Mouse (Mus musculus): Measurements from ENCODE around the gene Fgd5.
"Not testable (repeated sequence)": the region's sequence is repeated elsewhere in the genome, so short reads cannot be mapped to it uniquely, and the experiment has no call there.

Fgd5 gene

GRCm38 (mm10) chr6:92067146-92067790 lies 88.6 kb downstream of the Fgd5 start:
- peak; percentile 87 for DNase-seq (ENCODE audit: low read depth)

GRCm38 (mm10) chr6:92071121-92071839 lies 92.6 kb downstream of the Fgd5 start:
- peak; percentile 23 for DNase-seq (ENCODE audit: low read depth)

- no peak for DNase-seq (ENCODE audit: low read depth)
Observed at GRCm38 (mm10) chr6:92080730-92081129, 102.1 kb downstream of the Fgd5 start.

- DNase-seq (ENCODE audit: low read depth): no peak
Observed at GRCm38 (mm10) chr6:92082756-92083155, 104.1 kb downstream of the Fgd5 start.

GRCm38 (mm10) chr6:92084932-92085331 lies 106.3 kb downstream of the Fgd5 start:
- DNase-seq (ENCODE audit: low read depth): no peak

- not testable (repeated sequence) for DNase-seq (ENCODE audit: low read depth)
Observed at GRCm38 (mm10) chr6:92089141-92089540, 110.5 kb downstream of the Fgd5 start.

GRCm38 (mm10) chr6:92089982-92090381 lies 111.3 kb downstream of the Fgd5 start:
- DNase-seq (ENCODE audit: low read depth): no peak

- peak; percentile 36 for DNase-seq (ENCODE audit: low read depth)
Observed at GRCm38 (mm10) chr6:92090497-92090896, 111.8 kb downstream of the Fgd5 start.

GRCm38 (mm10) chr6:92091130-92091591 lies 112.5 kb downstream of the Fgd5 start, which contains the start of gene Nr2c2:
TSS of gene Nr2c2 (plus strand) at chr6:92091390.
- peak; percentile 88 for DNase-seq (ENCODE audit: low read depth)

- DNase-seq (ENCODE audit: low read depth): peak; percentile 100
Observed at GRCm38 (mm10) chr6:92091767-92092489, 113.2 kb downstream of the Fgd5 start.

GRCm38 (mm10) chr6:92092737-92093136 lies 114.1 kb downstream of the Fgd5 start:
- no peak for DNase-seq (ENCODE audit: low read depth)

- DNase-seq (ENCODE audit: low read depth): no peak
Observed at GRCm38 (mm10) chr6:92093869-92094268, 115.2 kb downstream of the Fgd5 start.

- no peak for DNase-seq (ENCODE audit: low read depth)
Observed at GRCm38 (mm10) chr6:92100679-92101360, 122.1 kb downstream of the Fgd5 start.

GRCm38 (mm10) chr6:92124547-92124946 lies 145.9 kb downstream of the Fgd5 start:
- no peak for DNase-seq (ENCODE audit: low read depth)
